Mouse (Mus musculus) 3134 (cell line): ENCODE measurements around the gene Fam120a.
A peak's percentile ranks its signal among the peaks of the same experiment; 100 is the strongest.

ENCODE experiments used
- DNase-seq: peaks from one replicate; pipeline ENCODE4 v3.0.0-alpha.2; 2011; ENCODE audit warnings: low spot score; ENCODE audit not compliant: insufficient read length; ENCODE audit errors: extremely low read depth

Gene Fam120a

GRCm38 (mm10) chr13:48966851-48967821 lies 681 bp downstream of the Fam120a start:
- peak; percentile 72 for DNase-seq

GRCm38 (mm10) chr13:48965559-48966525 lies 2.0 kb downstream of the Fam120a start:
- peak; percentile 73 for DNase-seq

GRCm38 (mm10) chr13:48964850-48965249 lies 3.0 kb downstream of the Fam120a start:
- DNase-seq, result no peak

GRCm38 (mm10) chr13:48963111-48963510 lies 4.7 kb downstream of the Fam120a start:
- no peak for DNase-seq

GRCm38 (mm10) chr13:48962519-48962918 lies 5.3 kb downstream of the Fam120a start:
- DNase-seq, result no peak

- DNase-seq, result no peak
These were observed 9.2 kb downstream of the Fam120a start for GRCm38 (mm10) chr13:48958608-48959007.

- no peak for DNase-seq
These were observed 13.0 kb downstream of the Fam120a start for GRCm38 (mm10) chr13:48954825-48955224.

- DNase-seq, result no peak
These were observed 17.1 kb downstream of the Fam120a start for GRCm38 (mm10) chr13:48950600-48951241.

- DNase-seq, result no peak
These were observed 18.9 kb downstream of the Fam120a start for GRCm38 (mm10) chr13:48948951-48949350.

GRCm38 (mm10) chr13:48944571-48944970 lies 23.2 kb downstream of the Fam120a start:
- no peak for DNase-seq

GRCm38 (mm10) chr13:48942471-48942870 lies 25.3 kb downstream of the Fam120a start:
- DNase-seq, result no peak

GRCm38 (mm10) chr13:48941773-48942172 lies 26.0 kb downstream of the Fam120a start:
- no peak for DNase-seq

GRCm38 (mm10) chr13:48934597-48934996 lies 33.2 kb downstream of the Fam120a start:
- no peak for DNase-seq

- no peak for DNase-seq
These were observed 35.1 kb downstream of the Fam120a start for GRCm38 (mm10) chr13:48932692-48933091.

- DNase-seq, result no peak
These were observed 36.1 kb downstream of the Fam120a start for GRCm38 (mm10) chr13:48931687-48932086.

GRCm38 (mm10) chr13:48931232-48931631 lies 36.6 kb downstream of the Fam120a start:
- DNase-seq, result no peak

- DNase-seq, result no peak
These were observed 38.2 kb downstream of the Fam120a start for GRCm38 (mm10) chr13:48929535-48930110.

GRCm38 (mm10) chr13:48927609-48928008 lies 40.2 kb downstream of the Fam120a start:
- DNase-seq, result no peak

- no peak for DNase-seq
These were observed 45.1 kb downstream of the Fam120a start for GRCm38 (mm10) chr13:48922712-48923111.

- no peak for DNase-seq
These were observed 46.6 kb downstream of the Fam120a start for GRCm38 (mm10) chr13:48921256-48921655.
